Mouse (Mus musculus): ENCODE measurements around the gene Scn11a.

- TF ChIP-seq CTCF (conservative IDR thresholded peaks at IDR 0.05; ENCODE audit: insufficient read depth, insufficient read length, low read depth, low read length) (no peak), POLR2A (IDR thresholded peaks at IDR 0.05; ENCODE audit: low read depth, low read length) (no peak)
These were observed 28.0 kb upstream of the Scn11a start for GRCm38 (mm10) chr9:119853071-119853846.
